Mouse (Mus musculus): Measurements from ENCODE around the gene Cdc20.

GRCm38 (mm10) chr4:118401918-118402317 is 35.2 kb downstream of the Cdc20 start:
- TF ChIP-seq FLI1 (IDR thresholded peaks at IDR 0.05; ENCODE audit: low read length) (no peak), GATA1 (IDR thresholded peaks at IDR 0.05; ENCODE audit: borderline replicate concordance, low read length) (no peak)

Data from megakaryocyte, embryonic 14.5 days (primary cell).